Mouse (Mus musculus) olfactory bulb, adult 2 months (tissue): ENCODE data around the gene Abcc4.

Source experiments
- CTCF ChIP-seq: fragments of 200-500 bp; IDR thresholded peaks from 2 replicates; pipeline ENCODE4 v1.5.1; 2012; ENCODE audit warnings: low read depth, mild to moderate bottlenecking, low read length, moderate library complexity; ENCODE audit not compliant: insufficient read depth
- POLR2A ChIP-seq: fragments of 200-500 bp; IDR thresholded peaks from 2 replicates; pipeline ENCODE4 v1.6.1; 2012; ENCODE audit warnings: mild to moderate bottlenecking, low read depth, low read length, moderate library complexity; ENCODE audit not compliant: insufficient read depth

DNA sequence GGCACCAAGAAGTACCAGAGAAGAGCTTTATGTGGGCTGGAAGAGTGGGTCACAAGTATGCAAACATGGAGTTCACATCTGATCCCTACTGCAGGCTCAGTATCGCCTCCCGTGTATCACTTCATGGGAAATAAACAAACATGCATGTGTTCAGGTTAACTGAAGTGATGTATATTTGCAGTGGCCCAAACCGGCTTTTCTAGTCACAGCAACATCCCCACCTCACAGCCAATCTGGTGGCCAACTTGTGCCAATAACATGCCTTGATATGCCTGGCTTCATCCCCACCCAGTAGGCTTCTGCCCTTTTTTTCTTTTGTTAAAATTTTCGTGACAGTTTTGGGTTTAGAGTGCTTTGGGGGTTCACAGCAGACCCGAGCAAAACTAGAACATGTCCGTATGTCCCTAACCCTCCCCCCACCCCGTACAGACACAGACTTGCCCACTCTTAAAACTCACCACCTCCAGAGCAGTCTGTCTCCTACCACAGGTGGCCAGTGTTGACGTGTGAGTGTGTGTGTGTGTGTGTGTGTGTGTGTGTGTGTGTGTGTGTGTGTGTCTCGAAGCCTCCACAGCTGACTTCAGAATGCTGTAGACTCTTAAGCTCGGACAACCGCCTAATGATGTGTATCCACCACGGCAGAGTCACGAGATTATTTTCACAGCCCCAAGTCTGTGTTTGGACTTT, 29.6 kb downstream of the Abcc4 start:
- TF ChIP-seq POLR2A (no peak), CTCF (no peak)
